ENCODE assay signal across 16 mouse cellular contexts in the genomic region with DNA sequence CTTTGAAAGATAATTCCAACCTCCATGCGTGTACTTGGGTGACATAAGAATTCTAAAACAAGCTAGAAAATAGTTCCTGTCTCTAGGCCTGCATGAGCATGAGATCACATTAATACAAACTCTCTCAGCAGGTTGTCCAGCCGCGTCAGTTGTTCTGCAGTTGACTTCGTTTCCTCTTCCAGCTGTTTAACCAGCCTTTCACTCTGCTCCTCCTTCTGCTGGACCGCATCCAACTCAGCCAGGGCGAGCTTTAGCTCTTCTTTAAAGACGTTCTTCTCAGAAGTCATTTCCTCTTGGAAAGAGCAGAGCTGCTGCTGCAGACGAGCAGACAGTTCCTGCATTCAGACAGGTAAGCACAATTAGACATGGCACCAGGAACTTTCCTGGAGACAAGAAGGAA. TPM values are rescaled to one million over a fixed set of nuclear protein-coding genes. Genes with fewer than 3 reads are reported as not detected.
A peak's percentile ranks its signal among the peaks of the same experiment; 100 is the strongest.
DNase-seq lines count a peak whose midpoint lies in the region; ATAC-seq and TF ChIP-seq lines count a peak whose summit lies in the region.
"Had no signal": no experiment of that assay in that cellular context is flagged by ENCODE, and none has a peak within 500 bp of the region (broad histone marks: within the 10 kb centered on the region; RNA-seq: fewer than 3 reads in every experiment).

No protein-coding gene starts in this region.

- no peaks in the 10 kb centered on the region for H3K27me3 ChIP-seq in heart, embryonic 11.5 days (ENCODE audit: control insufficient read depth, insufficient read depth, low read length)
- no peaks in the 10 kb centered on the region for H3K27me3 ChIP-seq in lung, postnatal 0 days (replicated peaks; ENCODE audit: insufficient read depth, low read length)
- no peaks in the 10 kb centered on the region for H3K27me3 ChIP-seq in forebrain, embryonic 11.5 days (ENCODE audit: control insufficient read depth, insufficient read depth, low read length)
- H3K27me3 ChIP-seq: intestine, embryonic 15.5 days; lung, embryonic 15.5 days had no signal

- H3K4me1 ChIP-seq in heart, embryonic 11.5 days (ENCODE audit: control insufficient read depth, insufficient read depth, low read length): no peaks in the 10 kb centered on the region
- no peaks in the 10 kb centered on the region for H3K4me1 ChIP-seq in lung, postnatal 0 days (ENCODE audit: insufficient read depth, low read depth, low read length)
- H3K4me1 ChIP-seq in forebrain, embryonic 11.5 days (replicated peaks; ENCODE audit: control insufficient read depth, insufficient read depth, low read length): no peaks in the 10 kb centered on the region
- H3K4me1 ChIP-seq: intestine, embryonic 15.5 days; limb, embryonic 10.5 days; lung, embryonic 15.5 days had no signal

- no peak overlapping the region for H3K27ac ChIP-seq in heart, embryonic 11.5 days (ENCODE audit: low read depth, low read length)
- no peak overlapping the region for H3K27ac ChIP-seq in lung, postnatal 0 days (ENCODE audit: low read length)
- H3K27ac ChIP-seq in forebrain, embryonic 11.5 days (ENCODE audit: low read depth, low read length): no peak overlapping the region
- H3K27ac ChIP-seq: intestine, embryonic 15.5 days; limb, embryonic 10.5 days; lung, embryonic 15.5 days had no signal

- WGBS in heart, embryonic 11.5 days (ENCODE audit: insufficient replicate concordance): 90% methylated on average over 8 of the region's 8 CpGs
- 54% methylated on average over 8 of the region's 8 CpGs for WGBS in lung, postnatal 0 days
- WGBS in forebrain, embryonic 11.5 days: 91% methylated on average over 8 of the region's 8 CpGs

- no peak for TF ChIP-seq CTCF in lung, postnatal 0 days (IDR thresholded peaks at IDR 0.05)

- TF ChIP-seq EP300 in lung, postnatal 0 days (IDR thresholded peaks at IDR 0.05): no peak

- no peak overlapping the region for H3K4me2 ChIP-seq in heart, embryonic 11.5 days
- H3K4me2 ChIP-seq in lung, postnatal 0 days (replicated peaks; ENCODE audit: low read depth, low read length): no peak overlapping the region
- no peak overlapping the region for H3K4me2 ChIP-seq in forebrain, embryonic 11.5 days (ENCODE audit: low read depth, low read length, severe bottlenecking)
- H3K4me2 ChIP-seq: intestine, embryonic 15.5 days; lung, embryonic 15.5 days had no signal

- no peak for ATAC-seq in heart, embryonic 11.5 days (replicated peaks; ENCODE audit: insufficient number of reproducible peaks, low FRiP score, low TSS enrichment)
- no peak for ATAC-seq in lung, postnatal 0 days
- 0 out of 2 replicates have a peak, but pooled peaks have one; percentile 10 for ATAC-seq in common myeloid progenitor, adult 5-6 weeks (replicated peaks; ENCODE audit: low read depth, poor library complexity, severe bottlenecking)
- no peak for ATAC-seq in forebrain, embryonic 11.5 days (replicated peaks; ENCODE audit: low FRiP score)
- ATAC-seq: activated CD4-positive, CD25-positive, alpha-beta regulatory T cell, adult 4 months; intestine, embryonic 15.5 days had no signal

- H3K36me3 ChIP-seq in heart, embryonic 11.5 days (ENCODE audit: control insufficient read depth, insufficient read depth, low read length): peaks cover 39% of the 10 kb centered on the region
- no peaks in the 10 kb centered on the region for H3K36me3 ChIP-seq in lung, postnatal 0 days (ENCODE audit: insufficient read depth, low read length)
- peaks cover 21% of the 10 kb centered on the region for H3K36me3 ChIP-seq in forebrain, embryonic 11.5 days (ENCODE audit: control insufficient read depth, insufficient read depth, low read length)

- no peak overlapping the region for H3K9ac ChIP-seq in heart, embryonic 11.5 days (ENCODE audit: low read depth, low read length)
- no peak overlapping the region for H3K9ac ChIP-seq in lung, postnatal 0 days (replicated peaks; ENCODE audit: low read depth)
- no peak overlapping the region for H3K9ac ChIP-seq in forebrain, embryonic 11.5 days (ENCODE audit: low read length)
- H3K9ac ChIP-seq: intestine, embryonic 15.5 days; lung, embryonic 15.5 days had no signal

- peak; percentile 22 to 43 for DNase-seq in heart, adult 18-20 months
- DNase-seq in lung, postnatal 14 days: peak; percentile 26
- no peak for DNase-seq in lung, postnatal 0 days (ENCODE audit: low spot score)
- peak; percentile 45 for DNase-seq in MN1 (ENCODE audit: low spot score)
- no peak for DNase-seq in forebrain, embryonic 11.5 days (ENCODE audit: low spot score)
- DNase-seq in thymus, postnatal 14 days: no peak
- DNase-seq: B cell, adult 2 months; cerebellum, adult 18-20 months; thymus, adult 18-20 months had no signal

- H3K9me3 ChIP-seq in heart, embryonic 11.5 days (replicated peaks; ENCODE audit: control insufficient read depth, low read length): no peaks in the 10 kb centered on the region
- no peaks in the 10 kb centered on the region for H3K9me3 ChIP-seq in lung, postnatal 0 days (ENCODE audit: low read length)
- no peaks in the 10 kb centered on the region for H3K9me3 ChIP-seq in forebrain, embryonic 11.5 days (ENCODE audit: control insufficient read depth, low read length)
- H3K9me3 ChIP-seq: G1E; intestine, embryonic 15.5 days; limb, embryonic 10.5 days; lung, embryonic 15.5 days had no signal

- no peak overlapping the region for H3K4me3 ChIP-seq in heart, embryonic 11.5 days (ENCODE audit: low read depth, low read length)
- H3K4me3 ChIP-seq in lung, postnatal 0 days (ENCODE audit: low read depth, low read length): no peak overlapping the region
- no peak overlapping the region for H3K4me3 ChIP-seq in forebrain, embryonic 11.5 days (ENCODE audit: low read depth, low read length)
- H3K4me3 ChIP-seq: intestine, embryonic 15.5 days; limb, embryonic 10.5 days; lung, embryonic 15.5 days had no signal

RNA-seq across cellular contexts. Expression of gene Mat2b, which starts 18.9 kb away (rescaled TPM):
- total RNA-seq in heart, adult 18-20 months (2021): 10 to 100 TPM; 94.5 to 96.3 TPM
- polyA plus RNA-seq in heart, embryonic 11.5 days (2014; fragmentation: Nextera tagmentation; extraction: Ambion mirVana): 105 and 125 TPM in 2 replicates
- polyA plus RNA-seq in lung, postnatal 0 days (2015; fragmentation: Nextera tagmentation; extraction: Ambion mirVana): 110 and 111 TPM in 2 replicates
- total RNA-seq in common myeloid progenitor, adult 5-6 weeks (2017): 112 and 124 TPM in 2 replicates
- 91.6 and 96.5 TPM in 2 replicates for polyA plus RNA-seq in forebrain, embryonic 11.5 days (2014; fragmentation: Nextera tagmentation; extraction: Ambion mirVana)

RNA-seq across cellular contexts. Expression of gene Hmmr, which starts 19.4 kb away (rescaled TPM):
- under 1 TPM; 0.25 to 0.49 TPM for total RNA-seq in heart, adult 18-20 months (2021)
- 60.1 and 63.6 TPM in 2 replicates for polyA plus RNA-seq in heart, embryonic 11.5 days (2014; fragmentation: Nextera tagmentation; extraction: Ambion mirVana)
- 1.5 and 2.9 TPM in 2 replicates for polyA plus RNA-seq in lung, postnatal 0 days (2015; fragmentation: Nextera tagmentation; extraction: Ambion mirVana)
- total RNA-seq in common myeloid progenitor, adult 5-6 weeks (2017): 93.3 and 111 TPM in 2 replicates
- 69.5 and 75.9 TPM in 2 replicates for polyA plus RNA-seq in forebrain, embryonic 11.5 days (2014; fragmentation: Nextera tagmentation; extraction: Ambion mirVana)

RNA-seq across cellular contexts. Expression of gene Nudcd2, which starts 19.6 kb away (rescaled TPM):
- 10 to 100 TPM; 14.0 to 16.8 TPM for total RNA-seq in heart, adult 18-20 months (2021)
- 129 and 130 TPM in 2 replicates for polyA plus RNA-seq in heart, embryonic 11.5 days (2014; fragmentation: Nextera tagmentation; extraction: Ambion mirVana)
- polyA plus RNA-seq in lung, postnatal 0 days (2015; fragmentation: Nextera tagmentation; extraction: Ambion mirVana): 55.2 and 60.7 TPM in 2 replicates
- 173 and 217 TPM in 2 replicates for total RNA-seq in common myeloid progenitor, adult 5-6 weeks (2017)
- 192 and 217 TPM in 2 replicates for polyA plus RNA-seq in forebrain, embryonic 11.5 days (2014; fragmentation: Nextera tagmentation; extraction: Ambion mirVana)

RNA-seq across cellular contexts. Expression of gene Ccng1, which starts 41.3 kb away (rescaled TPM):
- total RNA-seq in heart, adult 18-20 months (2021): 100 to 1,000 TPM; 495 to 546 TPM
- polyA plus RNA-seq in heart, embryonic 11.5 days (2014; fragmentation: Nextera tagmentation; extraction: Ambion mirVana): 123 and 150 TPM in 2 replicates
- 26.2 and 32.2 TPM in 2 replicates for polyA plus RNA-seq in lung, postnatal 0 days (2015; fragmentation: Nextera tagmentation; extraction: Ambion mirVana)
- 71.8 and 83.1 TPM in 2 replicates for total RNA-seq in common myeloid progenitor, adult 5-6 weeks (2017)
- polyA plus RNA-seq in forebrain, embryonic 11.5 days (2014; fragmentation: Nextera tagmentation; extraction: Ambion mirVana): 39.5 and 42.6 TPM in 2 replicates

Comparison
In these comparisons a context has a peak if more than half of its experiments do, and no peak if none do; other contexts are left out.
1. DNase-seq: peak in heart, adult 18-20 months (2 of 2), lung, postnatal 14 days (single experiment) and MN1 (single experiment); none in lung, postnatal 0 days (single experiment), forebrain, embryonic 11.5 days (single experiment) and thymus, postnatal 14 days (single experiment).
2. RNA of gene Hmmr, which starts 19.4 kb away (polyA plus RNA-seq): 69.5 to 75.9 TPM in forebrain, embryonic 11.5 days and 60.1 to 63.6 TPM in heart, embryonic 11.5 days; 1.5 to 2.9 TPM in lung, postnatal 0 days; every median in the first group is over 10 times any median in the second.